Mouse (Mus musculus) B cell, adult 2 months (primary cell): ENCODE results near the gene Hdac9.

Source experiments
- DNase-seq, 2 experiments: peaks; one replicate each; pipeline ENCODE4 v3.0.0; 2022

Hdac9 gene

DNA sequence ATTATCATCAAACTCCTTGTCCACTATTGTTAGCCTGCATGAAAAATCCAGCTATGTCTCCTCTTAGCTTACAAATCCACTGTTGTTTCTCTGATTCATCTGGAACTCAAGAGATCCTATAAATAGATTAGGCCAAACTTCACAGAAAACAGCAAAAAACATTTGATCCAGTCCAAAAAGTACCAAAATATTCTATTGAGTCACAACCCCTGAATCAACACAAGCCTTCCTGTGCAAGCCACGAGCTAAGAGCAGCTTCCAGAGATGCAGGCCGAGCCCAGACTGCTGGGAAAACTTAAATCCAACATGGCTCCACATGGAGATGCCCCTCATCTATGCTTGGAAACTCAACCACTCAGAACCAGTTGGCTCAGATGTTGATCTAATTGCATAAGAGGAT lies 113.2 kb downstream of the Hdac9 start:
- DNase-seq = no peak

DNA sequence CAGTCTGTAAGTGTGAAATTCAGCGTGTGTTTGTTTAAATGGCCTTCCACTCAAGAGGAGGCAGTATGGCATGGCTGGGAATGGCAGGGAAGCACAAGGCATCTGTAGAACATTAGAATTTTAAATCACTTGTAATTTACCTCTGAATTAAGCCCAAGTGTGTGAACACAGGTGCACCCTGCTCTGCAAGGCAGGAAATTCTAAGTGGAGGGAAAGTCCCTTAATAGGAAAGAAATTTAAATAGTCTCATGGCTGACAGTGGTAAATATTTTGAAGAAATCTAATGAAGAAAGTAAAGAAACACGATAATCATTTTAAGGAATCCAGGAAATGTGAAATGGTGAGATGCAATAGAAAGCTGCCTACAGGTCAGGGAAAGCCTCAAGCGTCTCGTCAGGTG lies 114.6 kb downstream of the Hdac9 start:
- DNase-seq = no peak

DNA sequence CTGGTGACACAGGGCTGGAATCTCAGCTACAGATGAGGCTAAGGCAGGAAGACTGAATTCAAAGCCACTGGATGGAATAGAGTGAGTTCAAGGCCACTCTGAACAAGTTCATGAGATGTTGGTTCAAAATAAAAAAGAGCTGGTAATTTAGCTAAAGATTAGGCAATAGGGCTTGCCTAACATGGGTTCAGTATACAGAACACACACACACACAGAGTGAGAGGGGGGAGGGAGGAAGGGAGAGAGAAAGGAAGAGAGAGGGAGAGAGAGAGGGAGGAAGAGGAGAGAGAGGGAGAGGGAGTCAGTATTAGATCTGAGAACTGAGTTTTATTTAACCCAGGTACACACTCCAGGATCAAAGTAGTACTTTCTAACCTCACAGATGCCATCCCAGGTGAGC lies 115.1 kb downstream of the Hdac9 start:
- DNase-seq = no peak

GRCm38 (mm10) chr12:34797389-34797788 lies 119.5 kb downstream of the Hdac9 start:
- DNase-seq = no peak

DNA sequence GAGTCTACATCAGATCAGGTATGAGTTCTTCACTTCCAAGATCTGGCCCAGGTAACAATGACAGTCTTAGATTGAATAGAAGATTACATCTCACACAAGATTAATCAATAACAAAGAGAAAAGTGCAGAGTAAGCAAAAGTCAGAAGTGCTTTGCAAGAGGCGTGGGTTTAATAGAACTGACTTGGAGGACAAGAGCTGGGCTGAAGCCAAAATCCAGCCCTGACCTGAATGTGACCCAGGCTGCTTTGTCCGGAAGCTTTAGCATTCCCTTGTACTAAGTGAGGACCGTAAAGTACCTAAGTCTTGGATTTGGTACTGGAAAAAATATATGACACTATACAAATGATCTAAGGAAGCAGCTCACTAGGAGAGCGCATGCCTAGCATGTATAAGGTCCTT lies 121.4 kb downstream of the Hdac9 start:
- no peak for DNase-seq

DNA sequence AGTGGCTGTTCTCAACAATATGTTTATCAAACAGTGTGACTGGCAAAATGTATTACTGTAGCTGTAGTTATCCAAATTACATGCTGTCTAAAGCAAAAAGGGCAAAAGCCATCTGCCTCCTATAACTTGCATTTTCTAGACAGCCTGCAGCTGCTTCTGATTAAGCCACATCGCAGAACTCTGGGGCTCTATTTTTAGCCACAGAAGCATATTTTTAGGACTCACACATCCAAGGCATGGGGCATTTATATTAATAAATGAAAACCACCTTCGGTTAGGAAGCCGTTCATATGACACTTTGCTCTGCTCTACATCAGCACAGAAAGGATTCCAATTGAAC lies 124.8 kb downstream of the Hdac9 start:
- no peak for DNase-seq

DNA sequence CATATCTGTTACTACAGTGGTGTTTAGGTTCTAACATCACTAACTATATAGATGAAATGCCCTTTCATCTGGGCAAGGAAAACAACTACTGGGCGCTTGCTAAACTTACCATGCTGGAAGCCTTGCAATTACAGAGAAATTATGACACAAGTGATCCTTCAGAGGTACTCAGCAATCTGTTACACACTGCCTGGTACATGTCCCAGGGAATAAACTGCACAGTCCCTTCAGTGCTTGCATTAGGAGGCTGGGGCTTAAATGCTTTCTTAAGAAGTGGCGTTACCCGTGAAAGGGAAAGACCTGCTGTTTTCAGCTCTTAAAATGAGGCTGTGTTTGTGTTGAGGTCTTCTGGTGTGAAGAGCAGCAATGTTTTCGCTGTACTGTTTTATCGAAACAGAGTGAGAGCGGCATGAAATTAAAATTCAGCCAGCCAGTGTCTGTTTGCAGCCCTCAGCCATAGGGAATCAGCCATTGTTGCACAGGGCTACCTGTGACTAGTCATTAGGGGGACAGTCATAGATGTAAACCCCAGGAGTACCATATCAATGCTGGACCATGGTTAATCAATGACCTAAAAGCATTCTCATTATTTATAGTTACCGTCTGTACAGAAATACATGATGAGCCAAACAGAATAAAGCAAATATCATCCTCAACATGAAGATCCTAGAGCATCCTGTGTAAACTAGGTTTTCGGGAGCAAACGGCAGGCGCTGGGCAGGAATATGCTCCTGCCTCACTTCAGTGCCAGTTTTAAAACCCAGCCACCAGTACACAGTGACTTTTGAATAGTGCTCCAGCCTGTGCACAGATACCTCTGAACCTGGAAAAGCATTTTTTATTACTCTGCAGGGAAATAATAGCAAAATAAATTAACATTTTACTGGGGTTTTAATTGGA lies 125.4 kb downstream of the Hdac9 start:
- no peak for DNase-seq

GRCm38 (mm10) chr12:34789031-34789982 lies 127.6 kb downstream of the Hdac9 start:
- no peak for DNase-seq

- DNase-seq = no peak
These were observed 129.5 kb downstream of the Hdac9 start for GRCm38 (mm10) chr12:34787380-34787779.

DNA sequence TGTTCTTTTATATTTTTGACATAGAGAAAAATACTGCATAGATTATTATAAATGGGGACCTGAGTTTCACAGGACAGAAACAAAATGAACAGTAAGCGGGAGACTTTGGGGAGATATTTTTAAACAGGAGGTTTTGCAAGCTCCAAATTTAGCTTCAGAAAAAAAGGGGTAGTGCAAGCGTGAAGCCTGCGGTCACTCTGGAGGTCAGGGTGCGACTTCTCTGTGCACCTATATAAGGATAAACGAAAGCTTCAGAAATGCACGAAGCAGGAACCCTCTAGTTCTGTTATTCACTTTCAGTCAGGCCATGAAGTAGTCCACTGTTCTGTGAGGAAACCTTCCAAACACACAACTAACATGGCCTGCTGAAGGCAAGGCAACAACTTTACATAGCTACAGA lies 133.3 kb downstream of the Hdac9 start:
- DNase-seq = peak; percentile 63 to 68

- peak; percentile 57 to 66 for DNase-seq
These were observed 137.4 kb downstream of the Hdac9 start for GRCm38 (mm10) chr12:34779368-34779957.

GRCm38 (mm10) chr12:34776170-34776569 lies 140.7 kb downstream of the Hdac9 start:
- no peak for DNase-seq

DNA sequence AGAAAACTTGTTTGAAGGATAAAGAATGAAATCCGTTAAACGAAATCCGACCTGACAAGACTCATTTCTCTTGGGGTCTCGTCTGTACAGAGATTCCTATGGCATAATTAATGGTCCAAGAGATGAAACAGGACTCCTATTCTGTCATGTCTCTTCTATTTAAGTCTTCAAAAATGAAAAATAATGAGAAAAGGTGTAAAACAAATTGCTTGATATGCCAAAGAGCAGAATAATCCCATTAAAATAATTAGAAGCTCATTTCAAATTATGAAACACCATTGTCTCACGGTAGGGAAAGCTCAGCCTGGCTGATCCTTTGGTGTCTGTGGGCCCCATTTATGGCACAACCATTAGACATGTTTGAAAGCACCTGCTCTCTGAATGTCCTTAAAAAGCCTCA lies 142.8 kb downstream of the Hdac9 start:
- no peak for DNase-seq

GRCm38 (mm10) chr12:34767226-34767775 lies 149.6 kb downstream of the Hdac9 start:
- no peak for DNase-seq

DNA sequence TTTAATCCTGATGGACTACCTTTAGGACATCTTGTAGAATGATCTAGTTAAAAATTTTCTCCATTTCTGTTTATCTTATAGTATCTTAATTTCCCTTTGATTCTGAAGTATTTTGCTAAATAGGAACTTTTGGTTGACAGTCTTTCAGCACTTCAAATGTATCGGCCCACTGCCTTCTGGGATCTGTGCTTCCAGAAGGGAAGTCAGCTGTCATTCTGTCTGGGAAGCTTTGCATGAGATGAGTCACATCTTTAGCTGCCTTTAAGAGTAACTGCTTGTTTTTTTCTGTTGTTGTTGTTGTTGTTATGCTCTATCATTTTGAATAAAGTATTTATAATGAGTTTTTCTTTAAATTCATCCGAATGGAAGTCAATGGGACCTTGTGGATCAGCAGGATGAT lies 169.6 kb downstream of the Hdac9 start:
- DNase-seq = no peak

DNA sequence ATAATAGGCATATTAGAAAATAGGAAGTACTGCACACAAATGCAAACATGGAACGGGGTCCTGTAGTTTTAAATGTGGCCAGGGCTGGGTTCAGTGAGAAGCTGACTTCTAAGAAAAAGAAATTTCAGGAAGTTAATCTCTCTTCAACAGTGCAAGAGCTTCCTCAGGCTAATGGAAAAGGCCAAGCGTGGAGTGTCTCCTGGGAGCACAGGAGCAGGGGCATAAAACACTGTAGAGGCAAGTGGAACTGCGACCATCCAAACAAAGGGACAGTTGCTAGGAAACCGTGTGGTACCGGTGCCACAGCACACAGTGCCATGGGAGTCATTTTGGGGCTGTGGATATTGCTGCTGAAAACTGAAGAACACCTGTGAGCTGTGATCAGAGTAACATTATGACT lies 191.7 kb downstream of the Hdac9 start:
- no peak for DNase-seq

- no peak for DNase-seq
These were observed 192.6 kb downstream of the Hdac9 start for GRCm38 (mm10) chr12:34724274-34724673.

- DNase-seq = peak; percentile 48 to 50
These were observed 193.9 kb downstream of the Hdac9 start for GRCm38 (mm10) chr12:34722831-34723490.

DNA sequence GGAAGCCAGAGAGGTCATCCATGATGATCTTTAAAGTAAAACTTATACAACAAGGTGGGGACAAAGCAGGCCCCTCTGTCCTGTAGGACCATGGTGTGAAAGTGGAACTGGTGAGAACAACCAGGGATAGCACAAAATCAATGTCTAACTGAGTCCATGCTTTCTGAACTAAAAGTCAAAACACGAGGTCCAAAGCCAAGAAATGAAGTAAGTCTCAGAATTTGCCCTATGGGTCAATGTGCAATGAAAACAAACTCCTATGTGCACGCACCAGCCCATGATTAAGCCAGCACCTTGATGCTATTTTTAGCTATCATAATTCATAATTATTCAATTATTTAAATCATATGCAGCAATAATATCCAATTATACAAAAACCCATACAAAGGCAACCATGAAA lies 196.0 kb downstream of the Hdac9 start:
- no peak for DNase-seq

- DNase-seq = peak; percentile 26 to 32
These were observed 202.5 kb downstream of the Hdac9 start for GRCm38 (mm10) chr12:34714266-34714939.

- no peak for DNase-seq
These were observed 218.9 kb downstream of the Hdac9 start for GRCm38 (mm10) chr12:34697981-34698380.

DNA sequence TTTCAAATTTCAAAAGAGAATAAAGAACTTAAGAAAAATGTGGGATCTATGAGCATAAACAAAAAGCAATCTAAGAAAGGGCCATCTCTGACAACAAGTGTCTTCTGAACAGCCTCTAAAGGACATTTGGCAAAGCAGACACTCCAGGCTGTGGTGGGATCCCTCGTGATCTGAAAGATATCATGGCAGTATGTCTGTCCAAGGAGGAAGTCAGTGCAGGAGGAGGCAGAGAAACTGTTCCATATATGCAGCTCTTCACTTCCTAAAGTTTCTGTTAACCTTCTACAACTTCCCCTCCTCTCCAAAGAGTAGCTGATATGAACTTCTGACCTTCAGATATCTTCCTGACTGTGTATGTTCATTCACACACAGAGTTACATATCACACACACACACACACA lies 220.2 kb downstream of the Hdac9 start:
- no peak for DNase-seq
